Mouse (Mus musculus) erythroblast, embryonic 14.5 days (primary cell): ENCODE results near the gene Slc18a2. TPM values are rescaled to one million over a fixed set of nuclear protein-coding genes. Genes with fewer than 3 reads are reported as not detected.
A peak's percentile ranks its signal among the peaks of the same experiment; 100 is the strongest.

Experiments used
- H3K27me3 ChIP-seq: 2 replicates; pipeline ENCODE4 v1.6.1; 2012; ENCODE audit warnings: inconsistent platforms; ENCODE audit not compliant: control insufficient read depth
- H3K36me3 ChIP-seq: 2 replicates; pipeline ENCODE4 v1.6.1; 2012; ENCODE audit warnings: mild to moderate bottlenecking, inconsistent platforms; ENCODE audit not compliant: control insufficient read depth
- H3K4me1 ChIP-seq: 2 replicates; pipeline ENCODE4 v1.6.1; 2012; ENCODE audit warnings: inconsistent platforms; ENCODE audit not compliant: control insufficient read depth
- H3K4me3 ChIP-seq: replicated peaks from 2 replicates; pipeline ENCODE3; 2012; ENCODE audit warnings: moderate library complexity, mild to moderate bottlenecking, inconsistent platforms
- H3K9me3 ChIP-seq: 2 replicates; pipeline ENCODE4 v1.6.1; 2012; ENCODE audit warnings: low read length, inconsistent platforms, mixed read lengths; ENCODE audit not compliant: control insufficient read depth
- GATA1 ChIP-seq: IDR thresholded peaks from 2 replicates; pipeline ENCODE4 v1.6.1; 2012; ENCODE audit warnings: low read length, inconsistent platforms, mixed read lengths
- TAL1 ChIP-seq: IDR thresholded peaks from 3 replicates; pipeline ENCODE4 v1.6.1; 2012; ENCODE audit warnings: low read length, inconsistent platforms, mixed read lengths
- polyA plus RNA-seq: library from polyadenylated mRNA; stranded (reverse); fragments of >175 nt; gene quantifications from 2 replicates; pipeline ENCODE4 v1.2.3, GENCODE M21; 2012

Gene Slc18a2
- polyA plus RNA-seq, 1 experiment, result not detected

DNA sequence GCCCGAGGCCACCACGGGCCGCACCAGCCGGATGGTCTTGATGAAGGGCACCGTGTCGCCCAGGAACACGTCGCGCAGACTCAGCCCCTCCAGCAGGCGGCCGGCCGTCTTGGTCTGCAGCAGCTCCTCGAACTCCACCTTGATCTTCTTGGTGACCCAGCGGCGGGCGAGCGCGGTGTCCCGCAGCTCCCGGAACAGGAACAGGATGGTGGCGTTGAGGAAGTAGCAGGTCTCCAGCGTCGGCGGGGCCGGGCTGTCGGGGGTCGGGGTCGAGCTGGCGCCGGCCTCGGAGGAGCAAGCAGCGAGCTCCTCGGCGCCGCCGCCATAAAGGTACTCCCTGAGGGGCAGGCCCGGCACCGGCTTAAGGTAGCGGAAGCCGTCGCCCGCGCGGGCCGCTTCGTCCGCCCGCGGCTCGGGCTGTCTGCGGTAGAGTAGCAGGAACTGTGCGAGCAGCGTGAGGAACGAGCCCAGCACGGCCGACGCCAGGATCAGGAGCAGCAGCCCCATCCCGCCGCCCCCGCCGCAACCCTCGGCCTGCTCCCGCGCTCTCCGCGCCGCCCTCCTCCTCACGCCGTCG, 84.5 kb downstream of the Slc18a2 start:
- Histone ChIP-seq H3K4me1 (peaks cover 61% of the 10 kb centered on the region), H3K36me3 (peaks cover 14% of the 10 kb centered on the region), H3K4me3 (peak overlapping the region; percentile 73), H3K27me3 (peaks cover 3% of the 10 kb centered on the region), H3K9me3 (peaks cover 2% of the 10 kb centered on the region; the same call in 1 of the 2 replicates)
- TF ChIP-seq GATA1, result no peak
- TF ChIP-seq TAL1, result no peak

Other genes with a start within 250 kb of the Slc18a2 start
- gene Shtn1, start 184.8 kb upstream of the Slc18a2 start, polyA plus RNA-seq, result not detected in 2 replicates
- not detected in 2 replicates for gene Vax1, start 90.8 kb upstream of the Slc18a2 start, polyA plus RNA-seq
- not detected in 2 replicates for gene Kcnk18, start 41.7 kb upstream of the Slc18a2 start, polyA plus RNA-seq
- 3.5 and 7.4 TPM in 2 replicates for gene Rps12-ps3, start 61.4 kb downstream of the Slc18a2 start, polyA plus RNA-seq
- gene Pdzd8, start 84.9 kb downstream of the Slc18a2 start, polyA plus RNA-seq, result 0.28 and 0.36 TPM in 2 replicates
- not detected in 2 replicates for gene Emx2, start 197.5 kb downstream of the Slc18a2 start, polyA plus RNA-seq